Mouse (Mus musculus) forebrain, embryonic 11.5 days (tissue): ENCODE measurements around the gene Zbtb4. TPM values are rescaled to one million over a fixed set of nuclear protein-coding genes. Genes with fewer than 3 reads are reported as not detected.
A peak's percentile ranks its signal among the peaks of the same experiment; 100 is the strongest.
"Not testable (repeated sequence)": the region's sequence is repeated elsewhere in the genome, so short reads cannot be mapped to it uniquely, and the experiment has no call there.

Experiments
- ATAC-seq: fragments of 200-750 bp; cut with Nextera tagmentation; replicated peaks from 2 replicates; pipeline ENCODE4 v1.8.0; 2017; ENCODE audit warnings: moderate TSS enrichment; ENCODE audit not compliant: low FRiP score
- DNase-seq: peaks from one replicate; pipeline ENCODE4 v3.0.0-alpha.2; 2017; ENCODE audit warnings: low spot score
- H3K27ac ChIP-seq: fragments of 300-500 bp; sonication (generic); 2 replicates; pipeline ENCODE4 v1.5.1; 2014; ENCODE audit warnings: low read depth, low read length
- H3K27me3 ChIP-seq: fragments of 300-500 bp; sonication (generic); 2 replicates; pipeline ENCODE4 v1.6.1; 2014; ENCODE audit warnings: mild to moderate bottlenecking, low read length, mixed read lengths; ENCODE audit not compliant: control insufficient read depth, insufficient read depth
- H3K36me3 ChIP-seq: fragments of 300-500 bp; sonication (generic); 2 replicates; pipeline ENCODE4 v1.6.1; 2014; ENCODE audit warnings: mild to moderate bottlenecking, low read length, moderate library complexity, mixed read lengths; ENCODE audit not compliant: control insufficient read depth, insufficient read depth
- H3K4me1 ChIP-seq: fragments of 300-500 bp; sonication (generic); replicated peaks from 2 replicates; pipeline ENCODE4 v1.6.1; 2014; ENCODE audit warnings: low read length, mixed read lengths; ENCODE audit not compliant: control insufficient read depth, insufficient read depth
- H3K4me2 ChIP-seq: fragments of 300-500 bp; sonication (generic); 2 replicates; pipeline ENCODE4 v1.6.1; 2014; ENCODE audit warnings: low read depth, mild to moderate bottlenecking, low read length, moderate library complexity, mixed read lengths; ENCODE audit not compliant: severe bottlenecking
- H3K4me3 ChIP-seq: fragments of 300-500 bp; sonication (generic); 2 replicates; pipeline ENCODE4 v1.5.1; 2014; ENCODE audit warnings: low read depth, low read length
- H3K9ac ChIP-seq: fragments of 300-500 bp; sonication (generic); 2 replicates; pipeline ENCODE4 v1.6.1; 2014; ENCODE audit warnings: low read length
- H3K9me3 ChIP-seq: fragments of 300-500 bp; sonication (generic); 2 replicates; pipeline ENCODE4 v1.6.1; 2016; ENCODE audit warnings: low read length, mixed read lengths; ENCODE audit not compliant: control insufficient read depth
- WGBS: fragments of 180-500 bp; shearing (Covaris S2); extraction: QIAGEN DNeasy Blood & Tissue Kit; methylation state at CpG from one replicate; pipeline ENCODE4 v1.1.7; 2014; 5-methylcytosine and 5-hydroxymethylcytosine counted together
- polyA plus RNA-seq: library from polyadenylated mRNA; unstranded; fragments of >200 nt; fragmentation: Nextera tagmentation; extraction: Ambion mirVana; gene quantifications from 2 replicates; pipeline ENCODE4 v1.2.1, GENCODE M21; 2014

Zbtb4 gene
- polyA plus RNA-seq, 1 experiment from 2014 or later, result 1.1 TPM

DNA sequence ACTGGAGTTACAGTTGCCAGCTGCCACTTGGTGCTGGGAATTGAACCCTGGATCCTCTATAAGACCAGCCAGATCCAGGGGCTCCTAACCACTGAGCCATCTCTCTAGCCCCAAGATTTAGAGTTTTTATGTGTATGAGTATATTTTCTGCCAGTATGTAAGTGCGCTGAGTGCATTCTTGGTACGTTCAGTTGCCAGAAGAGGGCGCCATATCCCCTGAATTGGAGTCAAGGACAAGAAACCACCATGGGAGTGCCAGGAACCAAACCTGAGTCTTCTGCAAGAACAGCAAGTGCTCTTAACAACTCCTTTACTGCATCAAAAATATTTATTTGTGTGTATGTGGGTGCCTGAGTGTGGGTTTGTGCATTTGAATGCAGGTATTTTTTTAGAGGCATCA is 36.6 kb upstream of the Zbtb4 start:
- WGBS, result 15% methylated on average over 3 of the region's 3 CpGs
- no peak overlapping the region for H3K4me2 ChIP-seq
- no peaks in the 10 kb centered on the region for H3K9me3 ChIP-seq
- H3K9ac ChIP-seq, result no peak overlapping the region
- H3K36me3 ChIP-seq, result no peaks in the 10 kb centered on the region; the same call in 1 of the 2 replicates
- no peak overlapping the region for H3K27ac ChIP-seq
- no peak overlapping the region for H3K4me3 ChIP-seq
- H3K27me3 ChIP-seq, result no peaks in the 10 kb centered on the region
- no peaks in the 10 kb centered on the region for H3K4me1 ChIP-seq
- DNase-seq (peak; percentile 78), ATAC-seq (no peak)

DNA sequence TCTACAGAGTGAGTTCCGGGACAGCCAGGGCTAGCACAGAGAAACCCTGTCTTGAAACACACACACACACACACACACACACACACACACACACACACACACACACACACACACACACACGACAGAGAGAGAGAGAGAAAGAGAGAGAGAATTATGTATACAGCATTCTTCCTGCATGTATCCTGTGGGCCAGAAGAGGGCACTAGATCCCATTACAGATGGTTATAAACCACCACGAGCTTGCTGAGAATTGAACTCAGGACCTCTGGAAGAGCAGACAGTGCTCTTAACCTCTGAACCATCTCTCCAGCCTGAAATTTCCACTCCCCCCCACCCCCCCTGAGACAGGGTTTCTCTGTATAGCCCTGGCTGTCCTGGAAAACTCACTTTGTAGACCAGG is 34.3 kb upstream of the Zbtb4 start:
- not testable (repeated sequence) for H3K4me3 ChIP-seq, H3K4me2 ChIP-seq, DNase-seq, H3K27me3 ChIP-seq, H3K4me1 ChIP-seq, ATAC-seq, H3K27ac ChIP-seq, H3K9me3 ChIP-seq, H3K9ac ChIP-seq
- WGBS, result 64% methylated on average over 3 of the region's 3 CpGs
- peaks cover 20% of the 10 kb centered on the region; the same call in 1 of the 2 replicates for H3K36me3 ChIP-seq

DNA sequence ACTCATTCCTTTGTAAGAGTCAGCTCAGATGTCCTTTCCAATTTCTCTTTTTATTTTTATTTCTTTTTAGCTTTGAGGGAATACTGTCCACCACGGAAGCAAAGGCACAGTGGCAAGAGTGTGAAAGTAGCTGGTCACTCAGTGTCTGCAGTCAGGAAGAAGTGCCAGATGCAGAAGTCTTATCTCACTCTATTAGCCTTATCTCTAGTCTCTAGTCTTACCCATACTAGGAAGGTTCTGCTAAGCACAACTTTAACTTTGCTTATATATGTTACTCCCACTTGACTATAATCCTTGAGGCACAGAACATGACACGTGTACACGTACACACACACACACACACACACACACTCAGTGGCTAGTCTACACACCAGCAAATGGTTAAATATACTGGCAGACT is 14.1 kb upstream of the Zbtb4 start:
- Histone ChIP-seq H3K27me3 (no peaks in the 10 kb centered on the region), H3K4me2 (no peak overlapping the region), H3K27ac (no peak overlapping the region), H3K36me3 (peaks cover 6% of the 10 kb centered on the region; the same call in 1 of the 2 replicates), H3K9ac (no peak overlapping the region), H3K4me3 (no peak overlapping the region), H3K4me1 (peaks cover 2% of the 10 kb centered on the region; the same call in 1 of the 2 replicates), H3K9me3 (no peaks in the 10 kb centered on the region)
- ATAC-seq (no peak), DNase-seq (no peak)
- WGBS, result 88% methylated on average over 3 of the region's 3 CpGs

DNA sequence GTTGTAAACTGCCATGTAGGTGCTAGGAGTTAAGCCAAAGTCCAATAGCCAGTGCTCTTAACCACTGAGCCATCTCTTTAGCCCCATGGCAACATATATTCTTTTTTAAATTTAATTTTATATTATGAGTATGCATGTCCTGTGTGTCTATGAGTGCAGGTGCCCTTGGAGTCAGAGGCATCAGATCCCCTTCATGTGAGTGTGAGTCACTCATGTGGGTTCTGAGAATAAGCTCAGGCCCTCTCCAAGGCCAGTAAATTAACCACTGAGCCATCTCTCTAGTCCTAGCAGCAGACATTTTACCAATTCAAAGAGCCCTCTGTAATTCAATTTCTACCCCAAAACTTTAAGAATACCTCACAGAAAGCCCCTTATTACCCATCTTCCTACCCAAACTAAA is 13.0 kb upstream of the Zbtb4 start:
- Histone ChIP-seq H3K4me1 (peaks cover 7% of the 10 kb centered on the region), H3K4me2 (no peak overlapping the region), H3K27ac (no peak overlapping the region), H3K9me3 (no peaks in the 10 kb centered on the region), H3K4me3 (no peak overlapping the region), H3K27me3 (no peaks in the 10 kb centered on the region), H3K36me3 (no peaks in the 10 kb centered on the region; the same call in 1 of the 2 replicates), H3K9ac (no peak overlapping the region)
- DNase-seq (no peak), ATAC-seq (no peak)

DNA sequence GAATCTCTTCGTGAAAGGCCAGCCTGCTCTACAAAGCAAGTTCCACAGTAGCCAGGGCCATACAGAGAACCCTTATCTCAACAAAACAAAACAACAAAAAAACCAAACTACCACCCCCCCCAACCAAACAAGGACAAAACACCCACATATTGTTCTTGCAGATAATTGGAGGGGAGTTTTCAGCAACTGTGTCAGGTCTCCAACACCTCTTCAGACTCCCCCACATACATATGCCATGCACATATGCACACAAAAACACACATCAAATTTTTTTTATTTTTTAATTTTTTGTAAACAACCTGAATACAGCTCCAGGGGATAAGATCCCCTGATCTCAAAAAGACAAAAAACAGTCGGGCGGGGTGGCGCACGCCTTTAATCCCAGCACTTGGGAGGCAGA is 11.5 kb upstream of the Zbtb4 start:
- no peaks in the 10 kb centered on the region for H3K27me3 ChIP-seq
- no peaks in the 10 kb centered on the region; the same call in 1 of the 2 replicates for H3K36me3 ChIP-seq
- no peak overlapping the region for H3K27ac ChIP-seq
- no peak overlapping the region for H3K9ac ChIP-seq
- no peaks in the 10 kb centered on the region for H3K9me3 ChIP-seq
- WGBS, result 82% methylated on average over 5 of the region's 5 CpGs
- H3K4me3 ChIP-seq, result no peak overlapping the region
- H3K4me2 ChIP-seq, result no peak overlapping the region
- H3K4me1 ChIP-seq, result peaks cover 7% of the 10 kb centered on the region
- ATAC-seq (no peak), DNase-seq (no peak)

DNA sequence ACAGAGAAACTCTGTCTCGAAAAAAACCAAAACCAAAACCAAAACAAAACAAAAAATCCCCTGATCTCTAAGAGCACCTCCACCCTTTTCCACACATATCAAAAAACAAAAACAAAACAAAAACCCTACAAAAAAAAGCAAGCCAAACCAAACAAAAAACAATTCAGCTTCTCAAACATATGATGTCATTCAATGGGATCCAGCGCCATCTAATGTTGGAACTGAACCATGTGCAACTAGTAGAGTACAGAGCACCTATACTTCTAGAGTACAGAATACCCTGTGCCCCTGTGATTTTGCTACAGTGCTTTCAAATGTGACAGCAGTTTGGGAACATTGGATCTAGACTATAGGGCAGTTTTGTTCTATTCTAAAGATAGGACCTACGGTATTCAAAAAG is 11.0 kb upstream of the Zbtb4 start:
- no peaks in the 10 kb centered on the region for H3K36me3 ChIP-seq
- peaks cover 7% of the 10 kb centered on the region for H3K4me1 ChIP-seq
- H3K27ac ChIP-seq, result no peak overlapping the region
- H3K4me3 ChIP-seq, result no peak overlapping the region
- no peaks in the 10 kb centered on the region for H3K27me3 ChIP-seq
- H3K9me3 ChIP-seq, result no peaks in the 10 kb centered on the region
- no peak overlapping the region for H3K9ac ChIP-seq
- 63% methylated on average over 3 of the region's 3 CpGs for WGBS
- DNase-seq (no peak), ATAC-seq (no peak)
- no peak overlapping the region for H3K4me2 ChIP-seq

DNA sequence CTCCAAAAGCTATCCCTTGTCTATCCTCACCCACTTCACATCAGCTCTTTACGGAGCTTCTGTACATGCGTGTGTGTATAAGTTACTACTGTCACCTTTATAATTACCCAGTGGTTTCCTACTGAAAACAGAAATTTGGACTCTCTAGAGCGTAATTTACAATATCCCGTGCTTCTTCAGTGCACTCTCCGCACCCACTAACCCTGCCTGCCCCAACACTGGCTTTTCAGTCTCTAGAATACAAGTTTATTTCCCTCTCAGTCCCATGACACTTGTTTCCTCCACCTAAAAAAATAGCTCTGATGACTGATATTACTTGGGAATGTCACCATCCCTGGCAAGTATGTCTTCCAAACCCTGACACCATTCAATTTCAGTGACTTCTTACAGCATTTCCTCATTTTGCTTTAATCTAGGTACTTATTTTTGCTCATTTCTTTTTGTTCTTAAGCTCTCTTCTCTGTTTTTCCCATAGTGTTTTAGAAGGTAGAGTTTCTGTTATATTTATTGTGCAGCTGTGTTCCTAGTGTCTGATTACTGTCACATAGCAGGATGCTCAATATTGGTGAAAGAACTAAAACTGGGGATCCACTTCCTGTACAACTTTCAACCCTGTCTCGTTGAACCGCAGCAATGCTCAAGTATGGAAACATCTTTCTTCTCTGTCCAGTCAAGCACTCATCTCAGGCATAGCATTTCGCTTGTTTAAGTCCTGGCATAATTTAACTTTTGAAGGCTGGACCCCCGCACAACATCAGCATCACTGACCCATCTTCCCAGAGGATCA is 8.2 kb upstream of the Zbtb4 start:
- H3K9me3 ChIP-seq, result no peaks in the 10 kb centered on the region
- peak overlapping the region; percentile 65 for H3K4me2 ChIP-seq
- 47% methylated on average over 9 of the region's 9 CpGs for WGBS
- peaks cover 19% of the 10 kb centered on the region for H3K4me1 ChIP-seq
- peak overlapping the region; percentile 83 for H3K9ac ChIP-seq
- H3K4me3 ChIP-seq, result peak overlapping the region; percentile 61
- H3K36me3 ChIP-seq, result no peaks in the 10 kb centered on the region
- no peak for DNase-seq
- H3K27me3 ChIP-seq, result no peaks in the 10 kb centered on the region
- H3K27ac ChIP-seq, result no peak overlapping the region; the same call in 1 of the 2 replicates
- ATAC-seq, result no peak

DNA sequence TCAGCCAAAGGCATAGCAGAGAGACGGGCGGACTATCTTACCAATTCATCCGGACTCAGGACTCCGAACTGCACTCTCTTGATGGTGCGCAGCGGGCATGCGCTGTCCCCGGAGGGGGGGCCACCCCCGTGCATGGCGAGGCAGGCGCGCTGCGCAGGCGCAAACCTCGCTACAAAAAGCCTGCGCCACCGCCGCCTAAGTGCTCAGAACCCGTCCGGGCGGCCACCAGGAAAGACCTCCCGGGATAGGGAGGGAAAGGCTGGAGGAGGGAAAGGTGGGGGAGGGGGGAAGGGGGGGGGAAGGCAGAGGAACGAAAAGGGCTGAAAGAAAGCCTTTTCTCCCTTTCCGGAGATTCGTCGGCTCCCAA is 7.6 kb upstream of the Zbtb4 start:
- DNase-seq (peak; percentile 96), ATAC-seq (peak; percentile 84)
- Histone ChIP-seq H3K36me3 (no peaks in the 10 kb centered on the region), H3K4me2 (peak overlapping the region; percentile 65), H3K27me3 (no peaks in the 10 kb centered on the region), H3K4me1 (peaks cover 17% of the 10 kb centered on the region), H3K27ac (peak overlapping the region; percentile 99), H3K9ac (peak overlapping the region; percentile 83), H3K9me3 (no peaks in the 10 kb centered on the region), H3K4me3 (peak overlapping the region; percentile 61)
- under 1% methylated on average over 26 of the region's 26 CpGs for WGBS

DNA sequence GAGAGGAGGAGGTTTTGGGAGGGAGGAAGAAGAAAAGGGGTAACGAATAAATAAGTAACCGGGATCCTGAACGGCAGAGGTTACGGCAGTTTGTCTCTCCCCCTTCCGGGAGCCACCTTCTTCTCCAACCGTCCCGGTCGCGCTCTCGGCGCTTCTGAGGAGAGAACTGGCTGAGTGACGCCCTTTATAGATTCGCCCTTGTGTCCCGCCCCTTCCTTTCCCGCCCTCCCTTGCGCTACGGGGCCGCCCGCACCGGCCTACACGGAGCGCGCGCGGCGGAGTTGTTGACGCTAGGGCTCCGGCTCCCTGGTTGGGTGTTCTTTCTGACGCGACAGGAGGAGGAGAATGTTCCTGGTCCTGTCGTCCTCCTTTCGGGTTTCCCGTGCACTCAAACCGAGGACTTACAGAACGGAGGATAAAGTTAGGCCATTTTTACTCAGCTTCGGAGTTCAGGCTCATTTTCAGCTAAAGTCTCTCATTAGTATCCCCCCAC is 7.2 kb upstream of the Zbtb4 start, which contains the start of gene Polr2a:
Gene Polr2a (minus strand): TSS at position 160 of the 493 bp plus-strand sequence.
- H3K27me3 ChIP-seq, result no peaks in the 10 kb centered on the region
- H3K4me1 ChIP-seq, result peaks cover 17% of the 10 kb centered on the region
- DNase-seq (peak; percentile 99), ATAC-seq (peak; percentile 94)
- H3K9ac ChIP-seq, result peak within 1 kb of the TSS; percentile 83
- WGBS, result 0% methylated on average over 22 of the region's 36 CpGs
- H3K9me3 ChIP-seq, result no peaks in the 10 kb centered on the region
- H3K4me3 ChIP-seq, result peak within 1 kb of the TSS; percentile 61
- peak within 1 kb of the TSS; percentile 65 for H3K4me2 ChIP-seq
- peak within 1 kb of the TSS; percentile 99 for H3K27ac ChIP-seq
- no peaks in the 10 kb centered on the region for H3K36me3 ChIP-seq
